Mouse (Mus musculus) intestine, embryonic 14.5 days (tissue): ENCODE measurements around the gene Pla2g4e. TPM values are rescaled to one million over a fixed set of nuclear protein-coding genes. Genes with fewer than 3 reads are reported as not detected.

ENCODE experiments used
- ATAC-seq: fragments of 200-750 bp; cut with Nextera tagmentation; replicated peaks from 2 replicates; pipeline ENCODE4 v1.8.0; 2017; ENCODE audit warnings: low read depth, moderate number of reproducible peaks, moderate TSS enrichment, moderate library complexity; ENCODE audit not compliant: low FRiP score, low TSS enrichment
- DNase-seq: peaks from one replicate; pipeline ENCODE4 v3.0.0-alpha.2; 2018; ENCODE audit warnings: low spot score
- H3K27ac ChIP-seq: fragments of 300-500 bp; sonication (generic); 2 replicates; pipeline ENCODE4 v1.5.1; 2014; ENCODE audit warnings: low read depth, mild to moderate bottlenecking, control low read depth
- H3K27me3 ChIP-seq: fragments of 300-500 bp; sonication (generic); replicated peaks from 2 replicates; pipeline ENCODE4 v1.6.1; 2014; ENCODE audit warnings: low read length, control low read depth; ENCODE audit not compliant: control insufficient read depth, insufficient read depth
- H3K36me3 ChIP-seq: fragments of 300-500 bp; sonication (generic); 2 replicates; pipeline ENCODE4 v1.6.1; 2014; ENCODE audit warnings: low read length, control low read depth; ENCODE audit not compliant: control insufficient read depth, insufficient read depth
- H3K4me1 ChIP-seq: fragments of 300-500 bp; sonication (generic); replicated peaks from 2 replicates; pipeline ENCODE4 v1.6.1; 2014; ENCODE audit warnings: low read length, control low read depth, mixed read lengths; ENCODE audit not compliant: control insufficient read depth, insufficient read depth
- H3K4me2 ChIP-seq: fragments of 300-500 bp; sonication (generic); 2 replicates; pipeline ENCODE4 v1.6.1; 2014; ENCODE audit warnings: low read length
- H3K4me3 ChIP-seq: fragments of 300-500 bp; sonication (generic); 2 replicates; pipeline ENCODE4 v1.5.1; 2014; ENCODE audit warnings: low read depth, low read length, control low read depth, mixed read lengths
- H3K9ac ChIP-seq: fragments of 300-500 bp; sonication (generic); 2 replicates; pipeline ENCODE4 v1.6.1; 2014; ENCODE audit warnings: mild to moderate bottlenecking, low read length
- H3K9me3 ChIP-seq: fragments of 300-500 bp; sonication (generic); 2 replicates; pipeline ENCODE4 v1.6.1; 2016; ENCODE audit warnings: low read length, control low read depth; ENCODE audit not compliant: control insufficient read depth
- WGBS: fragments of 180-500 bp; shearing (Covaris S2); extraction: QIAGEN DNeasy Blood & Tissue Kit; methylation state at CpG from one replicate; pipeline ENCODE4 v1.1.7; 2014; 5-methylcytosine and 5-hydroxymethylcytosine counted together
- polyA plus RNA-seq: library from polyadenylated mRNA; unstranded; fragments of >200 nt; fragmentation: Nextera tagmentation; extraction: Ambion mirVana; gene quantifications from 2 replicates; pipeline ENCODE4 v1.2.1, GENCODE M21; 2014

The Pla2g4e gene
- polyA plus RNA-seq, 1 experiment from 2014 or later = 0.05 TPM

DNA sequence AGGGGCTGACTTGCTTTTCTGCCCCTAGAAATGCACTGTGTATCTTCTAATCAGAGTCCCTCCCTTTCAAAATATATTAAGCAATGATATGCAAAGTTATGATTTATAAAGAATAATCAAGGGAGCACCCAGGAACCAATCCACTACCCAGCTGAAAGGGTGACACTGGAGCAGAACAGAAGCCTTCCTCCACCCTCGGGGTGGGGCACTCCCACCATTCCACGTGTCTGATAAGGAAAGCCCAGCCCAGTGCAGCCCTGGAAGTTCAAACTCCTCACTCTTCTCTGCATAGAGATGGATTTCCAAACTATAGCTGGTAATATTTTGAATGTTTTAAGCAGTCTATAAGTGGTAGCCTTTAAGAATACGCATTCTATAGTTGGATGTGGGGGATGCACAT lies 13.5 kb downstream of the Pla2g4e start:
- no peak for ATAC-seq
- Histone ChIP-seq H3K9ac (no peak overlapping the region), H3K27ac (no peak overlapping the region), H3K9me3 (no peaks in the 10 kb centered on the region), H3K4me1 (no peaks in the 10 kb centered on the region), H3K27me3 (no peaks in the 10 kb centered on the region), H3K4me2 (no peak overlapping the region), H3K4me3 (no peak overlapping the region), H3K36me3 (no peaks in the 10 kb centered on the region)
- WGBS = 49% methylated on average over 3 of the region's 3 CpGs
- no peak for DNase-seq

DNA sequence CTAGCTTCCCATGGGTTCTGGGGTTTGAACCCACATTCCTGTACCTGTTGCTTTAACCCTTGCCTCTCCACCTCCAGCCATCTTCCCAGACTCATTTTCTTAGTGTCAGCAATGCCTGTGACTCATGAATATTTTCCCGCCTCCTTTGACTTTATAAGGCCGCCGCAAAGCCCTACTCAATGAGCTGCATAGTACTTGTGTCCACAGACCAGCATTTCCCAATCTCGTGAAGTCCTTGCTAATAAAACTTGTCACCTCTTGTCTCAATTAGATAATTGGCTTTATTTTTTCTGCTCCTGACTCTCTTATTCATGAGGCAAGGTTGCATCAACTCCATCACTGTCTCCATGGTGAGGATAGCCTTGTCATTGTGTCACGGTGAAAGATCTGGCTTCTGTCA lies 30.5 kb downstream of the Pla2g4e start:
- H3K9ac ChIP-seq = no peak overlapping the region
- DNase-seq = no peak
- 89% methylated on average over 5 of the region's 5 CpGs for WGBS
- no peak overlapping the region for H3K27ac ChIP-seq
- H3K4me1 ChIP-seq = no peaks in the 10 kb centered on the region
- H3K36me3 ChIP-seq = no peaks in the 10 kb centered on the region
- ATAC-seq = no peak
- H3K4me2 ChIP-seq = no peak overlapping the region
- H3K4me3 ChIP-seq = no peak overlapping the region
- no peaks in the 10 kb centered on the region for H3K27me3 ChIP-seq
- no peaks in the 10 kb centered on the region for H3K9me3 ChIP-seq

- WGBS = 64% methylated on average over 2 of the region's 2 CpGs
Observed at GRCm38 (mm10) chr2:120211448-120211847, 33.7 kb downstream of the Pla2g4e start.

GRCm38 (mm10) chr2:120207926-120208325 lies 37.2 kb downstream of the Pla2g4e start:
- Histone ChIP-seq H3K4me2 (no peak overlapping the region), H3K36me3 (no peaks in the 10 kb centered on the region), H3K27ac (no peak overlapping the region), H3K27me3 (no peaks in the 10 kb centered on the region), H3K4me3 (no peak overlapping the region), H3K9ac (no peak overlapping the region), H3K9me3 (no peaks in the 10 kb centered on the region), H3K4me1 (no peaks in the 10 kb centered on the region)
- ATAC-seq (no peak), DNase-seq (no peak)
- 38% methylated on average over 7 of the region's 7 CpGs for WGBS

More at GRCm38 (mm10) chr2:120211448-120211847, 33.7 kb downstream of the Pla2g4e start:
- no peak for DNase-seq
- Histone ChIP-seq H3K4me3 (no peak overlapping the region), H3K9me3 (no peaks in the 10 kb centered on the region), H3K27ac (no peak overlapping the region), H3K27me3 (no peaks in the 10 kb centered on the region), H3K9ac (no peak overlapping the region), H3K4me2 (no peak overlapping the region), H3K4me1 (no peaks in the 10 kb centered on the region), H3K36me3 (no peaks in the 10 kb centered on the region)
- ATAC-seq = no peak

GRCm38 (mm10) chr2:120207028-120207427 lies 38.1 kb downstream of the Pla2g4e start:
- 72% methylated on average over 6 of the region's 6 CpGs for WGBS
- H3K4me2 ChIP-seq = no peak overlapping the region

DNA sequence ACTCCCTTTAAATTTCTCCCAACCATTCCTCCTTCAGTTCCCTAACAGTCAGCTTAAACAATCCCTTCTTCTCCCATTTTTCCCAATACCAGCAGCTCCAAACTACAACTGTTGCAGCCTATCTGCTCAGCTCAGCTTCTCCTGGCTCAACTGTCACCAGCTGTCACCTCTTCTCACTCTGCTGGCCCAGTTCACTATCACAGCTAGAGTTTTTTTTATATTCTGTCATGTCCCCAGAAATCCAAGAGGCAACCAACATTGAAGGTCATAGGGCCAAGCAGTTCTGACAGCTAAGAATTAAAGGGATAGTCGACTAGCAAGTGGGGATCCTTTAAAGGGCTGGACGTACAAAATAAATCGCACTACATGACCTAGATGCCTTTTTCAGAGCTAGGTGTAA lies 41.4 kb downstream of the Pla2g4e start:
- no peak overlapping the region for H3K9ac ChIP-seq
- H3K9me3 ChIP-seq = no peaks in the 10 kb centered on the region
- no peak overlapping the region for H3K27ac ChIP-seq
- H3K4me1 ChIP-seq = no peaks in the 10 kb centered on the region
- DNase-seq (no peak), ATAC-seq (no peak)
- H3K27me3 ChIP-seq = no peaks in the 10 kb centered on the region
- no peaks in the 10 kb centered on the region for H3K36me3 ChIP-seq
- 59% methylated on average over 3 of the region's 3 CpGs for WGBS
- no peak overlapping the region for H3K4me2 ChIP-seq
- H3K4me3 ChIP-seq = no peak overlapping the region

More at GRCm38 (mm10) chr2:120207028-120207427, 38.1 kb downstream of the Pla2g4e start:
- DNase-seq = no peak
- no peaks in the 10 kb centered on the region for H3K9me3 ChIP-seq
- no peak overlapping the region for H3K27ac ChIP-seq
- H3K4me3 ChIP-seq = no peak overlapping the region
- no peak overlapping the region for H3K9ac ChIP-seq
- no peaks in the 10 kb centered on the region for H3K4me1 ChIP-seq
- H3K36me3 ChIP-seq = no peaks in the 10 kb centered on the region
- no peaks in the 10 kb centered on the region for H3K27me3 ChIP-seq
- ATAC-seq = no peak

GRCm38 (mm10) chr2:120200077-120200476 lies 45.1 kb downstream of the Pla2g4e start:
- Histone ChIP-seq H3K4me3 (no peak overlapping the region), H3K27me3 (no peaks in the 10 kb centered on the region), H3K36me3 (no peaks in the 10 kb centered on the region), H3K4me2 (no peak overlapping the region), H3K4me1 (no peaks in the 10 kb centered on the region), H3K27ac (no peak overlapping the region), H3K9me3 (no peaks in the 10 kb centered on the region), H3K9ac (no peak overlapping the region)
- WGBS = 66% methylated on average over 7 of the region's 7 CpGs
- ATAC-seq (no peak), DNase-seq (no peak)

DNA sequence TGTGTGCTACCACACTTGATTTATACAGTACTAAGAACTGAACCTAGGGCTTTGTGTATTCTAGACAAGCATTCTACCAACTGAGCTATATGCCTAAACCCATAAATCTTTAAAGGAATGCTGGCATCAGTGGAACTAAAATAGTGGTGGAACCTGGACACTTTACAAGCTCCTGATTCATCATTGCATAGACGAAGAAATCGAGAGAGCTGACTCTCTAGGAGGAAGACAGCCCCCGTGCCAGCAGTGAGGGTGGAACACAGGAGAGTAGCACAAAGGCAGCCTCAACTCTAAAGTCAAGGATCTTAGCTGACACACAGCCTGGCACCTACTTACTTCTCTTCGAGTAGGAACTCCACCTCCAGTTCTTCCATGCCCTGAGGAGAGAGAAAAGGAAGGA lies 57.0 kb downstream of the Pla2g4e start:
- Histone ChIP-seq H3K27ac (no peak overlapping the region), H3K4me3 (no peak overlapping the region), H3K9ac (no peak overlapping the region), H3K27me3 (no peaks in the 10 kb centered on the region), H3K4me1 (no peaks in the 10 kb centered on the region), H3K9me3 (no peaks in the 10 kb centered on the region), H3K4me2 (no peak overlapping the region), H3K36me3 (no peaks in the 10 kb centered on the region)
- 79% methylated on average over 4 of the region's 4 CpGs for WGBS
- no peak for DNase-seq
- no peak for ATAC-seq

DNA sequence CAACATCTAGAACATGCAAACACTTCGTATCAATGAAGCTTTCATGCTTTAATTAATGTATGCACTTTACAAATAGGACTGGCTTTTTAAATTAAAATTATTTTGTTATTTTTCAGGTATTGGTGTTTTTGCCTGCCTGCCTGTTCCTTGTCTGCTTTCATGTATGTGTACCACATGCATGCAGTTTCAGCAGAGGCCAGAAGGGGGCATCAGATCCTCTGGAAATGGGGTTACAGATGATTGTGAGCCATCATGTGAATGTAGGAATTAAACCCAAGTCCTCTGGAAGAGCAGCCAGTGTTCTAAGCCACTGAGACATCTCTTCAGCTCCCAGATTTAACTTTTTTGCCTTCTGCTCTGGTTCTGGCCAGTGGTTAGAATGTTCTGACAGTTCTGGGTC lies 57.6 kb downstream of the Pla2g4e start:
- Histone ChIP-seq H3K27ac (no peak overlapping the region), H3K9ac (no peak overlapping the region), H3K4me2 (no peak overlapping the region), H3K27me3 (no peaks in the 10 kb centered on the region), H3K9me3 (no peaks in the 10 kb centered on the region), H3K4me3 (no peak overlapping the region), H3K4me1 (no peaks in the 10 kb centered on the region), H3K36me3 (no peaks in the 10 kb centered on the region)
- no peak for ATAC-seq
- DNase-seq = no peak
- 97% methylated on average over 1 of the region's 1 CpGs for WGBS
